Mouse (Mus musculus) lung, adult 2 months (tissue): ENCODE results near the gene Mphosph9.

Experiments
- CTCF ChIP-seq: fragments of 200-500 bp; IDR thresholded peaks from 2 replicates; pipeline ENCODE4 v1.5.1; 2011; ENCODE audit warnings: mild to moderate bottlenecking, low read length, control low read depth; ENCODE audit not compliant: insufficient read depth
- POLR2A ChIP-seq: fragments of 200-500 bp; IDR thresholded peaks from 2 replicates; pipeline ENCODE4 v1.6.1; 2011; ENCODE audit warnings: low read depth, mild to moderate bottlenecking, control low read depth, low read length, borderline replicate concordance; ENCODE audit errors: extremely low read depth

DNA sequence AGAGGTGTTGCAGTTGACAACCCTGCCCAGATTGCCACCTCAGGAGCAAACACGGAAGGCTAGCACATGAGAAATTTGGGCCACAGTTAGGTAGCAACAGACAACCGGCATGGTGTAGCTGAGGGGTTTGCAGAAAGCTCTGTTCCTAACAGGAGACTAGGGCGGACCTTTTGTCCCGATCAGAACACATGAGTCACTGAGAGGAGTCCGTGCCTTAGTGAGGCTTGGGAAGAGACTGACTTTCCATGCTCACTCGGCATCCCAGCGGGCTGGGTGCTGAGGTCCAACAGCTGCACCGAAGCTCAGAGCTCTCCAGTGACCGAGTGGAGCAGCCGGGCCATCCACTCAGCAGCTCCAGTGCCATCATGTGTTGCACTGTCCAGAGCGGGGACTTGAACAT, 105.1 kb downstream of the Mphosph9 start:
- TF ChIP-seq CTCF = no peak
- TF ChIP-seq POLR2A = no peak
